Mouse (Mus musculus): ENCODE results near the gene Atp8b3. TPM values are rescaled to one million over a fixed set of nuclear protein-coding genes. Genes with fewer than 3 reads are reported as not detected.

Atp8b3 gene
- total and polyA plus RNA-seq, 2 experiments from 2014 or later, result not detected

DNA sequence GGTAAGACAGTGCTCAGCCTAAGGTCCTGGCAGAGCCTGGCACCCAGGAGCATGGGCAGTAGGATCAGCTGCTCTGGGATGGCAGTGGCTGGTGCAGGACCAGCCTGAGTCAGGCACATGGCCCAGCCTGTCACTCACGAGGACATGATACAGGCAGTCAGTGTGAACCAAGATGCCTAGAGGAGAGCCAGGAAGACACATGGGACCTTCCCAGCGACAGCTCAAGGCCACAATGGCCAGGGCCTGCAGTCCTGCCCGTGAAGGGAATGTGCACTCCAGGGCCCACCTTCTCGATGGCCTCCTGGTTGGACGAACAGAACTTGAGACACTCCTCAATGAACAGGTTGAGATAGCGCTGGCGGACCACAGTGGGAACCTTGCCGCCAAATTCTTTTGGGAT, 6.7 kb upstream of the Atp8b3 start:
- Histone ChIP-seq H3K9ac (replicated peaks; ENCODE audit: low read depth, low read length) (no peak overlapping the region), H3K4me3 (ENCODE audit: low read depth, low read length) (no peak overlapping the region), H3K36me3 (replicated peaks; ENCODE audit: control insufficient read depth, insufficient read depth, low read length) (peaks cover 86% of the 10 kb centered on the region), H3K9me3 (replicated peaks; ENCODE audit: control insufficient read depth, low read length) (no peaks in the 10 kb centered on the region), H3K27ac (ENCODE audit: low read depth) (no peak overlapping the region), H3K4me2 (ENCODE audit: low read depth, low read length) (no peak overlapping the region), H3K27me3 (ENCODE audit: control insufficient read depth, insufficient read depth, low read length) (no peaks in the 10 kb centered on the region), H3K4me1 (ENCODE audit: control insufficient read depth, insufficient read depth) (no peaks in the 10 kb centered on the region)
- DNase-seq (ENCODE audit: low spot score), result no peak
- no peak for TF ChIP-seq CTCF (IDR thresholded peaks at IDR 0.05; ENCODE audit: low read depth)
- TF ChIP-seq EP300 (IDR thresholded peaks at IDR 0.05; ENCODE audit: low read depth), result no peak
- 80% methylated on average over 8 of the region's 8 CpGs for WGBS
- ATAC-seq (ENCODE audit: insufficient read depth, low read depth), result no peak

DNA sequence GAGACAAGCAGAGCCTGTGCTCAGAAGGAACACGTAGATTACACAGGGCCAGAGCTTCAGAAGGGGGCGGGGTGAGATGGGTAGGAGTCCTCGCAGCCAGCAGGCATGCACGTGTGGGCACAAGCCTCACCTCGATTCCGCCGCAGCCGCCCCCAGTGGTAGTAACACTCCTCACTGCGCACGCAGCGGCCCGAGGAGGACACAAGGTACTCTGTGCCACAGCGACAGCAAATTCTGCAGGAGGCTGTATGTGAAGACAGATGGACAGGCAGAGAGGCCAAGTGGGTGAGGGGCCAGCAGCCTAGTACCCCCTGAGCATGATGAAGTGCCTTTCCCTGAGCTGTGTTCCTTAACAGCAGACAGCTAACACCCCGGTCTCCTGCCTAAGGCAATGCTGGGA, 4.9 kb upstream of the Atp8b3 start:
- no peak for DNase-seq (ENCODE audit: low spot score)
- TF ChIP-seq EP300 (IDR thresholded peaks at IDR 0.05; ENCODE audit: low read depth) (no peak), CTCF (IDR thresholded peaks at IDR 0.05; ENCODE audit: low read depth) (no peak)
- 87% methylated on average over 14 of the region's 14 CpGs for WGBS

DNA sequence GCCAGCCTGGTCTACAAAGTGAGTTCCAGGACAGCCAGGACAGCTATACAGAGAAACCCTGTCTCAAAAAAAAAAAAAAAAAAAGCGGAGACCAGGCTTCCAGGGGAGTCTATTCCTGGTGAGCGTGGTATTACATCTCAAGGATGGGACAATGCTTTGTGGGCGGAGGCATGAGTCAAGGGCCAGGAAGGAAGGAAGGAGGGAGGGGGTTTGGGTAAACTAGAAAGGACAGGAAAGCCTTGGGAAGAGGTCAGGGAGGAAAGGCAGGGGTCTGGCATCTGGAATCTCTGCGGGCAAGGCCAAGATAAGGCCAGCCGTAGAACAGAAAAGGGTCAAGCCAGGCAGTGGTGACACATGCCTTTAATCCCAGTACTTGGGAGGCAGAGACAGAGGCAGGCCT, 569 bp upstream of the Atp8b3 start:
- ATAC-seq (ENCODE audit: insufficient read depth, low read depth) (peak; percentile 16; the same call in 1 of the 2 replicates), DNase-seq (ENCODE audit: low spot score) (peak; percentile 38)
- Histone ChIP-seq H3K9ac (replicated peaks; ENCODE audit: low read depth, low read length) (no peak overlapping the region), H3K27me3 (ENCODE audit: control insufficient read depth, insufficient read depth, low read length) (peaks cover 17% of the 10 kb centered on the region), H3K4me3 (ENCODE audit: low read depth, low read length) (no peak overlapping the region), H3K36me3 (replicated peaks; ENCODE audit: control insufficient read depth, insufficient read depth, low read length) (peaks cover 36% of the 10 kb centered on the region), H3K27ac (ENCODE audit: low read depth) (no peak overlapping the region), H3K4me2 (ENCODE audit: low read depth, low read length) (no peak overlapping the region; the same call in 1 of the 2 replicates), H3K9me3 (replicated peaks; ENCODE audit: control insufficient read depth, low read length) (no peaks in the 10 kb centered on the region), H3K4me1 (ENCODE audit: control insufficient read depth, insufficient read depth) (no peaks in the 10 kb centered on the region)
- TF ChIP-seq EP300 (IDR thresholded peaks at IDR 0.05; ENCODE audit: low read depth), result no peak
- WGBS, result 27% methylated on average over 5 of the region's 5 CpGs

More for the DNA sequence above, 4.9 kb upstream of the Atp8b3 start:
- H3K9me3 ChIP-seq (replicated peaks; ENCODE audit: control insufficient read depth, low read length), result no peaks in the 10 kb centered on the region
- H3K36me3 ChIP-seq (replicated peaks; ENCODE audit: control insufficient read depth, insufficient read depth, low read length), result peaks cover 69% of the 10 kb centered on the region
- H3K9ac ChIP-seq (replicated peaks; ENCODE audit: low read depth, low read length), result no peak overlapping the region
- ATAC-seq (ENCODE audit: insufficient read depth, low read depth), result no peak
- H3K4me3 ChIP-seq (ENCODE audit: low read depth, low read length), result no peak overlapping the region
- no peaks in the 10 kb centered on the region for H3K27me3 ChIP-seq (ENCODE audit: control insufficient read depth, insufficient read depth, low read length)
- H3K27ac ChIP-seq (ENCODE audit: low read depth), result no peak overlapping the region
- no peaks in the 10 kb centered on the region for H3K4me1 ChIP-seq (ENCODE audit: control insufficient read depth, insufficient read depth)
- H3K4me2 ChIP-seq (ENCODE audit: low read depth, low read length), result no peak overlapping the region

DNA sequence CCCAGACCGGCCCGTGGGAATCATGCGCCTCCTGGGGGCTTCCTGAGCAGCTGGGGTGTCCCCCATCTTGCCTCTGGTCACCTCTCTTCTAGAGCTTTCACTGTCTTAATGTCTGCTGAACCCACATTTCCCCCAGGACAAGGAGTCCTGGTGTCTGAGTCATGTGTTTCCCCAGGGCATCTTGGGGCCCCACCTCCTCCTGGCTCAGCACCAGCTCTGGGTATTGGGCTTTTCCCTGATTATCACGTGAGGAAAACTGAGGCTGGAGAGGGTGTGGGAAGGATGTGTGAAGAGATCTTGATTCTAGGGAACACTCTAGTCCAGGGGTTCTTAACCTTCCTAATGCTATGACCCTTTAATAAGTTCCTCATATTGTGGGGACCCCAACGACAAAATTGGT, 744 bp downstream of the Atp8b3 start:
- 44% methylated on average over 5 of the region's 5 CpGs for WGBS
- H3K9ac ChIP-seq (replicated peaks; ENCODE audit: low read depth, low read length), result no peak overlapping the region
- no peak for TF ChIP-seq CTCF (IDR thresholded peaks at IDR 0.05; ENCODE audit: low read depth)
- TF ChIP-seq EP300 (IDR thresholded peaks at IDR 0.05; ENCODE audit: low read depth), result no peak
- peaks cover 17% of the 10 kb centered on the region for H3K27me3 ChIP-seq (ENCODE audit: control insufficient read depth, insufficient read depth, low read length)
- DNase-seq (ENCODE audit: low spot score), result no peak
- no peak overlapping the region for H3K4me3 ChIP-seq (ENCODE audit: low read depth, low read length)
- ATAC-seq (ENCODE audit: insufficient read depth, low read depth), result no peak
- H3K36me3 ChIP-seq (replicated peaks; ENCODE audit: control insufficient read depth, insufficient read depth, low read length), result peaks cover 23% of the 10 kb centered on the region
- no peak overlapping the region for H3K27ac ChIP-seq (ENCODE audit: low read depth)
- no peaks in the 10 kb centered on the region for H3K9me3 ChIP-seq (replicated peaks; ENCODE audit: control insufficient read depth, low read length)
- no peaks in the 10 kb centered on the region for H3K4me1 ChIP-seq (ENCODE audit: control insufficient read depth, insufficient read depth)
- no peak overlapping the region for H3K4me2 ChIP-seq (ENCODE audit: low read depth, low read length)

DNA sequence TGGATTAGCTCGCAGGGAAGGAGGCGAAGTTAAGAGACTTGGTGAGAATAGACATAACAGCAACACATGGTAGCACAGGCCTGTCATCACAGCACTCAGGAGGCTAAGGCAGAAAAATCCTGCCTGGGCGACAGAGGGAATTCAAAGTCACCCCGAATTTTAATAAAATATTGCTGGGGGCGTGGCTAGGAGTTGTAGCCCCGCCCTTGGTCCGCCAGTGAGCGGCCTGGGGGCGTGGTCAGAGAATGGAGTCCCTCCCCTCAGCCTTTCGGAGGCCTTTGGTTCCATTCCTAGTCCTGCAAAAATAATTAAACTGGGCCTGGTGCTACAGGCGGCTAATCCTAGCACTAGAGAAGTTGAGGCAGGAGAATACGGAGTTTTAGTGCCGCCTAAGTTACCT, 3.2 kb downstream of the Atp8b3 start:
- WGBS, result 22% methylated on average over 13 of the region's 13 CpGs

DNA sequence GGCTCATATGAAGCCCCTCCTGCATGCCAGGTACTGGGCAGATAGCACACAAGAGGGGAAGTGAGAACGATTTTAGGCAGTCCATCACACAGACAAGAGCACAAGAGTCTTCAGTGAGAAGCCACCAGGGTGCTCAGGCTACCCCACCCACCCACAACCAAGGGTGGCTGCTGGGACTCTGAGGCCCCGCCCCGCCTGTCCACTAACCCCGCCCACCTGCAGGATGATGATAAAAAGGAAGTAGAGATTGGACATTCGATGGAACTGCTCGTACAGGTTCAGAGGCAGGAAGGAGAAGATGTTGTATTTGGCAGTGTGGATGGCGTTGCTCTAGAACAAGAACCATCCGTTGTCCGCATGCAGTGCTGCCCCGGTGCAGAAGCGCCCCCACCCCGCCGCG, 3.9 kb downstream of the Atp8b3 start:
- H3K4me1 ChIP-seq (ENCODE audit: control insufficient read depth, insufficient read depth), result no peaks in the 10 kb centered on the region
- DNase-seq (ENCODE audit: low spot score), result no peak
- no peak for ATAC-seq (ENCODE audit: insufficient read depth, low read depth)
- no peak overlapping the region for H3K27ac ChIP-seq (ENCODE audit: low read depth)
- no peak overlapping the region for H3K4me3 ChIP-seq (ENCODE audit: low read depth, low read length)
- H3K9ac ChIP-seq (replicated peaks; ENCODE audit: low read depth, low read length), result no peak overlapping the region
- TF ChIP-seq CTCF (IDR thresholded peaks at IDR 0.05; ENCODE audit: low read depth) (no peak), EP300 (IDR thresholded peaks at IDR 0.05; ENCODE audit: low read depth) (no peak)
- no peaks in the 10 kb centered on the region for H3K9me3 ChIP-seq (replicated peaks; ENCODE audit: control insufficient read depth, low read length)
- peaks cover 17% of the 10 kb centered on the region for H3K27me3 ChIP-seq (ENCODE audit: control insufficient read depth, insufficient read depth, low read length)
- WGBS, result 8% methylated on average over 14 of the region's 14 CpGs
- no peak overlapping the region for H3K4me2 ChIP-seq (ENCODE audit: low read depth, low read length)
- no peaks in the 10 kb centered on the region for H3K36me3 ChIP-seq (replicated peaks; ENCODE audit: control insufficient read depth, insufficient read depth, low read length)

More for the DNA sequence above, 3.2 kb downstream of the Atp8b3 start:
- H3K4me3 ChIP-seq (ENCODE audit: low read depth, low read length), result no peak overlapping the region
- no peaks in the 10 kb centered on the region for H3K36me3 ChIP-seq (replicated peaks; ENCODE audit: control insufficient read depth, insufficient read depth, low read length)
- H3K27me3 ChIP-seq (ENCODE audit: control insufficient read depth, insufficient read depth, low read length), result peaks cover 17% of the 10 kb centered on the region
- H3K4me1 ChIP-seq (ENCODE audit: control insufficient read depth, insufficient read depth), result no peaks in the 10 kb centered on the region
- ATAC-seq (ENCODE audit: insufficient read depth, low read depth) (no peak), DNase-seq (ENCODE audit: low spot score) (no peak)
- no peaks in the 10 kb centered on the region for H3K9me3 ChIP-seq (replicated peaks; ENCODE audit: control insufficient read depth, low read length)
- no peak overlapping the region for H3K4me2 ChIP-seq (ENCODE audit: low read depth, low read length)
- no peak for TF ChIP-seq CTCF (IDR thresholded peaks at IDR 0.05; ENCODE audit: low read depth)
- TF ChIP-seq EP300 (IDR thresholded peaks at IDR 0.05; ENCODE audit: low read depth), result no peak
- H3K27ac ChIP-seq (ENCODE audit: low read depth), result no peak overlapping the region
- no peak overlapping the region for H3K9ac ChIP-seq (replicated peaks; ENCODE audit: low read depth, low read length)
